Mouse (Mus musculus): Measurements from ENCODE around the gene Fbxw21.

GRCm38 (mm10) chr9:109093786-109094552 lies 67.9 kb downstream of the Fbxw21 start:
- TF ChIP-seq CTCF (conservative IDR thresholded peaks at IDR 0.05; ENCODE audit: insufficient read depth, insufficient read length, low read depth, low read length) (no peak), POLR2A (IDR thresholded peaks at IDR 0.05; ENCODE audit: low read depth, low read length) (no peak)
